Mouse (Mus musculus) hindbrain, embryonic 12.5 days (tissue): ENCODE results near the gene Gm20388. TPM values are rescaled to one million over a fixed set of nuclear protein-coding genes. Genes with fewer than 3 reads are reported as not detected.

Source experiments
- ATAC-seq: fragments of 200-750 bp; cut with Nextera tagmentation; 2 replicates; pipeline ENCODE4 v1.8.0; 2017; ENCODE audit warnings: moderate TSS enrichment; ENCODE audit not compliant: low FRiP score
- H3K27ac ChIP-seq: fragments of 300-500 bp; sonication (generic); 2 replicates; pipeline ENCODE4 v1.5.1; 2016; ENCODE audit warnings: mild to moderate bottlenecking
- H3K27me3 ChIP-seq: fragments of 300-500 bp; sonication (generic); 2 replicates; pipeline ENCODE4 v1.6.1; 2016; ENCODE audit warnings: mild to moderate bottlenecking
- H3K36me3 ChIP-seq: fragments of 300-500 bp; sonication (generic); 2 replicates; pipeline ENCODE4 v1.6.1; 2016; ENCODE audit warnings: mild to moderate bottlenecking
- H3K4me1 ChIP-seq: fragments of 300-500 bp; sonication (generic); 2 replicates; pipeline ENCODE4 v1.6.1; 2016
- H3K4me2 ChIP-seq: fragments of 300-500 bp; sonication (generic); replicated peaks from 2 replicates; pipeline ENCODE4 v1.6.1; 2016; ENCODE audit warnings: mild to moderate bottlenecking
- H3K4me3 ChIP-seq: fragments of 300-500 bp; sonication (generic); 2 replicates; pipeline ENCODE4 v1.5.1; 2016; ENCODE audit warnings: mild to moderate bottlenecking
- H3K9ac ChIP-seq: fragments of 300-500 bp; sonication (generic); 2 replicates; pipeline ENCODE4 v1.6.1; 2016; ENCODE audit warnings: mild to moderate bottlenecking, moderate library complexity
- H3K9me3 ChIP-seq: fragments of 300-500 bp; sonication (generic); replicated peaks from 2 replicates; pipeline ENCODE4 v1.6.1; 2016; ENCODE audit warnings: mild to moderate bottlenecking
- WGBS: fragments of 180-500 bp; shearing (Covaris S2); methylation state at CpG from one replicate; pipeline ENCODE4 v1.1.7; 2016; 5-methylcytosine and 5-hydroxymethylcytosine counted together
- polyA plus RNA-seq: library from polyadenylated mRNA; unstranded; fragments of >200 nt; fragmentation: Nextera tagmentation; extraction: Ambion mirVana; gene quantifications from 2 replicates; pipeline ENCODE4 v1.2.1, GENCODE M21; 2016

Gm20388 gene
- polyA plus RNA-seq, 1 experiment from 2014 or later = not detected

DNA sequence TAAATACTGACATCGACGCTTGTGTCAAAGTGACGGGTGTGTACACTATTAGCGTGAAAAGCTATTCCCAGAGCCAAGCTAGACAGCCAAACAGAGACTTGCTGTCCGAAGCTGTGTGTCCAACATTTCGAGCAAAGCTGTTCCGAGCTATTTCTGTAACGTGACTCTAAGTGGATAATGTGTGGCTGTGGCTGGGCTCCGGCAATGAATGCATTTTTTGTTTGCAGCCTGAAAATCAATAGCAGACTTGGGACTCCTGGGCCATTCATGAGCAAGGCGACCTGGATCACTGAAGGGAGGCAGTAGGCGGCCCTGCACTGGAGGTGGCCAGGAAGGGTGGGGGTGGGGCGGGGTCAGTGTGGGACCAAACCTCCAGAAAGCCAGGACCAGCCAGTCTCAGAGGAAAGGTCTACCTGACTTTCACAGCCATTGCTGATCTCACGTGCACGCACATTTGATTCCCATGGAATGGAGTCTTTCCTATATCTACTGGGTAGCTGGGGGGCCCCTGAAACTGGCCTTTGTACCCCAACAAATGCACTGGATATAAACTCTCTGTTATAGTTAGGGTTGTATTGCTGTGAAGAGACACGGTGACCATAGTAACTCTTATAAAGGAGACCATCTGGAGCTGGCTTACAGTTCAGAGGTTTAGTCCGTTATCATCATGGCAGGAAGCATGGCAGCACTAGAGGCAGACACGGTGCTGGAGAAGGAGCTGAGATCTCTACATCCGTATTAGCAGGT is 1415.7 kb downstream of the Gm20388 start:
- Histone ChIP-seq H3K9ac (no peak overlapping the region), H3K4me1 (peaks cover 9% of the 10 kb centered on the region; the same call in 1 of the 2 replicates), H3K4me3 (no peak overlapping the region), H3K27ac (peak overlapping the region; percentile 77), H3K27me3 (no peaks in the 10 kb centered on the region; the same call in 1 of the 2 replicates), H3K36me3 (no peaks in the 10 kb centered on the region), H3K4me2 (no peak overlapping the region), H3K9me3 (no peaks in the 10 kb centered on the region)
- ATAC-seq = no peak
- WGBS = 53% methylated on average over 18 of the region's 18 CpGs

DNA sequence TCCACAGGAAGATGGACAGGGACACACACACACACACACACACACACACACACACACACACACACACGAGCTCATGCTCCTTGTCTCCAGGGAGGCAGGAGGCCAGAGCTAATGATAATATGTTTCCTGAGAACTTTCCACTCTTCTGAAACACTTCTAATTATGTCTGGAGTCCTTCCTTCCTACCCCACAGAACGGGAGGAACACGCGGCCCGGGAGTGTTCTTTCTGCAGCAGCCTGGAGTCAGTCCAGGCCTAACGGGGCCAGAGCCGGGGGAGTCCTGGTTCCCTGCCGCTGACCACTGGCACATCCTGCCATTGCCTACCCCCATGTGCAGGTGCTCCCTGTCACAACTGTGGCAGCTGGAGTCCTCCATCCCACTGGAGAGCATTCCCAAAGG is 1421.8 kb downstream of the Gm20388 start:
- no peak for ATAC-seq
- WGBS = 71% methylated on average over 7 of the region's 8 CpGs
- Histone ChIP-seq H3K4me1 (peaks cover 19% of the 10 kb centered on the region), H3K36me3 (no peaks in the 10 kb centered on the region), H3K4me2 (no peak overlapping the region), H3K9me3 (no peaks in the 10 kb centered on the region), H3K27ac (no peak overlapping the region), H3K4me3 (no peak overlapping the region), H3K9ac (no peak overlapping the region), H3K27me3 (0 out of 2 replicates have a peak, but pooled peaks cover 3% of the 10 kb centered on the region)

DNA sequence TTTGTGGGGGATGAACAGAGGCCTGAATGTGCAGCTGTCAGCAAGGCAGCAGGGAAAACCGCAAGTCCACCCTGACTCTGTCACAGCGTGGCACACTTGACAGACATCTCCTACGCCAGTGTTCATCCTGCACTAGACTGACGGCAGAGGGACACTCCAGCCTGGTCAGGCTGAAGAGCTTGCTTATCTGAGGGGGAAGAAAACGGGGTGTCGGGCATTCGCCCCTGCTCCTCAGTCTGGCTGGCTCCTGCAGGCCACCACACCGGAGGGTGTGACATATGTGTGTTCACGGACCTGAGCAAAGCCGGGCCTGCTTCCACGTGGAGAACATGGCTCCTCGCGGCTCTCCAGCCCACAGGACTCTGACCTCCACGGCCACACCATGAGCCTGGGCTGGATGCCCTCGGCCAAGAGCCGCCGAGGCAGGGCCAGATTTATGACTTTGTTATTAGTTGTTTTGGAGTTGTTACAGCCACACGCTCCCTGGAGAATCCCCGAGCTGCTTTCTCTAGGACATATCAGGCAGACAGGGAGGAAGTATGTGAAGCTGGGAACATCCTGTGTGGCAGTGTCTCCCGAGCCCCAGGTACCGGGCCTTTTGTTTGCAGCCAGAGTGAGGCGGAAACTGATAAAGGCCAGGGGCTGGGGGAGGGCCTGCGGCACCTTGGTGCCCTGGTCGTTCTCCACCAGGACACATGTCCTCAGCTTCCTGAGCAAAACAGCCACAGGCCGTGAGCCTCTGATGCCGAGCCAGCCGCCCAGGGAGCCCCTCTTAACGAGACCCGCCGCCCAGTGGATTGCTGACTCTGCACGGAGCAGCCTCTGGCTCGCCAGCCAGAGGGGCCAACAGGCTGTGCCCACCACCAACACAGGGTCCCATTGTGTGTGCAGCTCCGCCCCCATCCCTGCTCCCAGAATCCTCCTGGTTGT is 1424.1 kb downstream of the Gm20388 start:
- Histone ChIP-seq H3K4me1 (peaks cover 19% of the 10 kb centered on the region), H3K9ac (no peak overlapping the region; the same call in 1 of the 2 replicates), H3K9me3 (no peaks in the 10 kb centered on the region), H3K4me3 (no peak overlapping the region), H3K36me3 (no peaks in the 10 kb centered on the region), H3K27ac (peak overlapping the region; percentile 60), H3K4me2 (no peak overlapping the region), H3K27me3 (0 out of 2 replicates have a peak, but pooled peaks cover 3% of the 10 kb centered on the region)
- no peak for ATAC-seq
- WGBS = 64% methylated on average over 33 of the region's 33 CpGs

DNA sequence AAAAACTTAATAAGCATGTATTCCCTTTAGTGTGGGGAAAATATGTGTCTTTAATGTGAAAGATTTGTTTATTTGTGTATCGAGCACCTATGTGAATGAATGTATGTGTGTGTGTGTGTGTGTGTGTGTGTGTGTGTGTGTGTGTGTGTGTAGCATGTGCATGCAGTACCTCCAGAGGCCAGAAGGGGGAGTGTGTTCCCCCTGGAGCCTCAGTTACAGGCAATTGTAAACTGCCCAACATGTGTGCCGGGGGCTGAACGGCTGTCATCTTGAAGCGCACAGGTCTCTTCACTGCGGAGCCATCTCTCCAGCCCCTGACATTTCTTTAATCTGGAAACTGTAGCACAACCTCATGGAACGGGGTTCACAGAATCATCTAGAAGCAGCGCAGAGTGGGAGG is 1425.0 kb downstream of the Gm20388 start:
- no peak overlapping the region for H3K4me2 ChIP-seq
- peaks cover 19% of the 10 kb centered on the region for H3K4me1 ChIP-seq
- no peaks in the 10 kb centered on the region for H3K9me3 ChIP-seq
- H3K27ac ChIP-seq = no peak overlapping the region
- H3K9ac ChIP-seq = no peak overlapping the region
- 99% methylated on average over 7 of the region's 7 CpGs for WGBS
- H3K4me3 ChIP-seq = no peak overlapping the region
- H3K27me3 ChIP-seq = 0 out of 2 replicates have a peak, but pooled peaks cover 3% of the 10 kb centered on the region
- no peak for ATAC-seq
- no peaks in the 10 kb centered on the region for H3K36me3 ChIP-seq

DNA sequence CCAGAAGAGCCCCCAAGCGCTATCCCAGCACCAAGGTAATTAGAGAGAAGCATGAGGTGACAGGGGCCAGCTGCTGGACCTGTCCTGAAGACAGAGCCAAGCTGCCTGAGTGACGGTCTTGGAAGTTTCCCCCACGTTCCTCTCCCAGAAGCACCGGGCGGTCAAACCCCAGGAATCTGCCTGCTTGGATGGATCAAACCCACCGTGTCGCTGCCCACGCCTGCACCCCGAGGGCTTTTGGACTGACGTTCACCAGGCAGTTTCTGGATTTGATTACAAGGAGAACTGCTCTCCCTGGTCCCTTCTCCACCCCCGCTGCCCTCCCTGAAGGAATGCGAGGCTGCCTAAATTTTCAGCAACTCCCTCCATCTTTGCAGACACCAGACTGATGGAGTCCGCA is 1432.3 kb downstream of the Gm20388 start:
- Histone ChIP-seq H3K9me3 (no peaks in the 10 kb centered on the region), H3K27ac (no peak overlapping the region), H3K36me3 (no peaks in the 10 kb centered on the region), H3K4me3 (no peak overlapping the region), H3K27me3 (0 out of 2 replicates have a peak, but pooled peaks cover 4% of the 10 kb centered on the region), H3K4me2 (no peak overlapping the region), H3K9ac (no peak overlapping the region), H3K4me1 (peaks cover 7% of the 10 kb centered on the region)
- no peak for ATAC-seq
- WGBS = 63% methylated on average over 13 of the region's 13 CpGs

DNA sequence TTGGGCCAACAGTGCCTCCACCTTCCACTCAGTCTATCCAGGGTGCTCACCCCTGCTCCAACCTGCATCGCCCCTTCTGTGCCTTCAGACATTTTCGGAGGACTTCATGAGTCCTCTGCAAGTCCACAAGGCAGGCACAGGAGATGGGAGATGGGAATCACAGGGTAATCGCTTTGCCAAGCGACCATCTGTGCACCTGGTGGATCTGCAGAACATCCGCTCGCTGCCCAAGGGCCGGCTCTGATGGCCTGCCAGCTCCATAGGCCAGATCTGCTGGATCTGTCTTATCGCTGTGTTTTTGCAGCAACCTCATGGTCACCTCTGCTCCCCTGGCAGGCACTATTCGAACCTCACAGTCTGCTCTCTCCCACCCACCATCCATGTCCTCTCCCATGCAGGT is 1433.8 kb downstream of the Gm20388 start:
- H3K4me3 ChIP-seq = no peak overlapping the region
- no peaks in the 10 kb centered on the region for H3K36me3 ChIP-seq
- H3K9ac ChIP-seq = no peak overlapping the region
- H3K9me3 ChIP-seq = no peaks in the 10 kb centered on the region
- no peak overlapping the region for H3K27ac ChIP-seq
- H3K27me3 ChIP-seq = 0 out of 2 replicates have a peak, but pooled peaks cover 4% of the 10 kb centered on the region
- peaks cover 17% of the 10 kb centered on the region for H3K4me1 ChIP-seq
- 87% methylated on average over 9 of the region's 9 CpGs for WGBS
- H3K4me2 ChIP-seq = no peak overlapping the region
- ATAC-seq = no peak

DNA sequence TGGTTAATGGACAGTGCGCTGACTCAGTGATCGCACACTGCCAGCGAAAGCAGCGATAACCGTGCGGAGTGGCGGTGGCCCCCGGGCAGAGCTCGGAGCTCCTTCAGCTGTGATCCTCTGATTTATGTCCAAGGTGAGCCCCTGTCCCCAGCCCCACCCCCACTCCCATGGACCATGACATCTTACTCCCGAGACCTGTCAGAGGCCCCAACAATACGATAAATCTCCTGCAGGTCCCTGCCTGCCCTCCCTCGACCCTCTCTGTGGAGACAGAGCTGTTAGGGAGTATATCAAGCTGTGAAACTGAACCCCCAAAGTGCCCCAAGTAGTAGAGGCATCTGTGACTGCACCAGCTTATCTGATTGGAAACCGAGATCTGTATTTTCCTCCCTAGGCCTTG is 1435.5 kb downstream of the Gm20388 start:
- WGBS = 86% methylated on average over 12 of the region's 13 CpGs

DNA sequence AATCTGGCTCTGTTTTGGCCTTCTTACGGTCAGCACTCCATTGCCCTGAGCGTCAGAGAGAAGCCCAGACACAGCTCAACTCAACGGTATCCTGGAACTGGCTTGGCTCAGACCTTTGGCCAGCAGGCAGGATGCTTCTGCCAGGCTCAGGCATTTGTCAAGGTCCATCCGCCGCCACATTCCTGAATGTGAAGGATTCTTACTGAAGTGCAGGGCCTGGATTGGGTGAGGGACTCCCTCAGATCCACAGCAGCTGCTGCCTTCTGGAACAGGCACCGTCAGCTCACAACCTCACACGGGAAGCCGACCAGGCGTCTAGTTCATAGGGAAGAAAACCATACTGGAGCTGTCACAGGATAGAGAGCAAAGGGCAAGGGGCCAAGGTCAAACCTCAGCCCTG is 1436.2 kb downstream of the Gm20388 start:
- 69% methylated on average over 9 of the region's 9 CpGs for WGBS
- Histone ChIP-seq H3K4me1 (peaks cover 15% of the 10 kb centered on the region), H3K9me3 (no peaks in the 10 kb centered on the region), H3K27me3 (peaks cover 11% of the 10 kb centered on the region), H3K36me3 (no peaks in the 10 kb centered on the region), H3K27ac (no peak overlapping the region), H3K4me3 (no peak overlapping the region), H3K4me2 (no peak overlapping the region), H3K9ac (no peak overlapping the region)
- no peak for ATAC-seq

More for the DNA sequence above, 1435.5 kb downstream of the Gm20388 start:
- H3K27me3 ChIP-seq = peaks cover 7% of the 10 kb centered on the region; the same call in 1 of the 2 replicates
- no peaks in the 10 kb centered on the region for H3K9me3 ChIP-seq
- no peaks in the 10 kb centered on the region for H3K36me3 ChIP-seq
- no peak overlapping the region for H3K27ac ChIP-seq
- no peak for ATAC-seq
- no peak overlapping the region for H3K4me3 ChIP-seq
- peaks cover 15% of the 10 kb centered on the region for H3K4me1 ChIP-seq
- H3K4me2 ChIP-seq = no peak overlapping the region
- no peak overlapping the region for H3K9ac ChIP-seq

DNA sequence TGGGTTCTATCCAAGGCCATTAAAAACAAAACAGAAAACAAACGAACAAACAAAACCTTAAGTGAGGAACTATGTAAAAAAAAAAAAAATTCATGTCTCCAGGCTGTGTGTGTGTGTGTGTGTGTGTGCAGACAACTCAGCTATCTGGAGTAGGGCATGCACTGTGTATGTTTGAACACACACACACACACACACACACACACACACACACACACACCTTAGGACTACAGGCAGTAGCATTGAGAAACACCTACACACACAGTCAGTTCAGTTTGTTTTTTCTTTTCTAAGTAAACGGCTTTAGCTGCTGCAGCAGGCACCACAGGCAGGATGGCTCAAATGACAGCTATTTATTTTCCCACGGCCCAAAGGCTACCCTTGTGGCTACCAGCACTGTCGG is 1438.4 kb downstream of the Gm20388 start:
- no peak overlapping the region for H3K4me2 ChIP-seq

DNA sequence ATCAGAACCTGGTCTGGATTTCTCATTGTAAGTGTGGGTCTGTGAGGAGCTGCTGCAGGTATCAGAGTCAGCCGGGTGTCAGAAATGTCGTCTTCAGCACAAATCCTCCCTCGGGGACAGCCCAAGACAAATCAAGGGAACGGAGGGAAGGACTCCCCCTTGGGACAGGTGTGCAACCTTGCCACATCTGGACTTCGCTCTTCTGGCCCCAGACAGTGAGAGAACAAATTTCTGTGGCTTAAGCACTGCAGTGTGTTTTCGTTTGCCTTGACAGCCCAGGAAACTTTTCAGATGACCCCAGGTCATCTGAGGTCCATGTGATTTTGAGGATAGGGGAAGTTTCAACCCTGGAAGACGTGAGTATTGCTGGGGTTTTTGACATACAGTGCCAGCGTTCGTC is 1440.2 kb downstream of the Gm20388 start:
- H3K27me3 ChIP-seq = peaks cover 10% of the 10 kb centered on the region
- H3K4me1 ChIP-seq = peaks cover 9% of the 10 kb centered on the region
- H3K9ac ChIP-seq = no peak overlapping the region
- 66% methylated on average over 9 of the region's 9 CpGs for WGBS
- H3K4me3 ChIP-seq = no peak overlapping the region
- H3K27ac ChIP-seq = no peak overlapping the region
- H3K9me3 ChIP-seq = no peaks in the 10 kb centered on the region
- no peak for ATAC-seq
- H3K4me2 ChIP-seq = no peak overlapping the region
- H3K36me3 ChIP-seq = no peaks in the 10 kb centered on the region

More for the DNA sequence above, 1438.4 kb downstream of the Gm20388 start:
- ATAC-seq = no peak
- Histone ChIP-seq H3K4me3 (no peak overlapping the region), H3K27me3 (peaks cover 10% of the 10 kb centered on the region), H3K4me1 (peaks cover 9% of the 10 kb centered on the region), H3K36me3 (no peaks in the 10 kb centered on the region), H3K9me3 (no peaks in the 10 kb centered on the region), H3K9ac (no peak overlapping the region), H3K27ac (no peak overlapping the region)
- 32% methylated on average over 4 of the region's 4 CpGs for WGBS

DNA sequence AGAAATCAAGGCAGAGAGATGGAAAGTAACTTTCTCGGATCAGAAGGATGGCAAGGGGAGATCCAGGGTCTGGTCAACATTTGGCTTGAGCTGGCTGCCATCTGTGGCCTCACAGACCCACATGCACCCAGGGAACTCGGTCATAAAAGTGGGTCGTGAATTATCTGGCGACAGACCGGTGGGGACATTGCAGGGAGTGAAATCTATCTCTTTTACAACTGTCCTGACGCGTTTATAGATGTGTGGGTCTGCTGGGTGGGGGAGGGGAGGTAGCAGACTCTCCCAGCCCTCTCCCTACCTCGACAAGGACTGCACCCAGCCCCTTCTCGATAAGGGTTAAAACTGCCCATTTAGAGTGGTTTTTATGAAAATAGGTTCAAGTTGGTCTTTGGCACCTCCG is 1444.2 kb downstream of the Gm20388 start:
- WGBS = 73% methylated on average over 10 of the region's 10 CpGs
- no peak overlapping the region for H3K27ac ChIP-seq

DNA sequence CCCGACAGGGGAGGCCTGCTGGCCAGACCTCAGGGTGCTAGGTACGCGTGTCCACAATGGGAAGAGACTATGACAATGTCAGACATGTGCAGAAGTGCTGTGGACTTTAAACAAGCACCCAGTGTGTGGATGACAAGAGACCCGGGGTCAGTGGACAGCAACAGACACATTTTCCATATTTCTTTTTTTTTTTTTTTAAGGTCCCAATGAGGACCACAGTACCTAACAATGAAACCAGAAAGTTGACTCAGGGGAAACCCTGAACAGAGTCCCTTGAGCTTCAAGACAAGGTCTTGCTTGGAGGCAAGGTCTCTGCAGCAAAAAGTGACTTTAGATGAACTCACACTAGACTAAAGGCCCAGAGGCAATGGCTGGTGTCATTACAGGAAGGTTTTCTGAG is 1446.8 kb downstream of the Gm20388 start:
- Histone ChIP-seq H3K27ac (no peak overlapping the region), H3K4me2 (no peak overlapping the region), H3K36me3 (no peaks in the 10 kb centered on the region), H3K27me3 (no peaks in the 10 kb centered on the region), H3K4me1 (peaks cover 20% of the 10 kb centered on the region), H3K9ac (no peak overlapping the region), H3K9me3 (no peaks in the 10 kb centered on the region), H3K4me3 (no peak overlapping the region)
- 94% methylated on average over 4 of the region's 4 CpGs for WGBS
- ATAC-seq = no peak

More for the DNA sequence above, 1444.2 kb downstream of the Gm20388 start:
- Histone ChIP-seq H3K4me1 (peaks cover 12% of the 10 kb centered on the region), H3K9me3 (no peaks in the 10 kb centered on the region), H3K4me3 (no peak overlapping the region), H3K27me3 (peaks cover 10% of the 10 kb centered on the region), H3K4me2 (no peak overlapping the region), H3K9ac (no peak overlapping the region), H3K36me3 (no peaks in the 10 kb centered on the region)
- ATAC-seq = no peak
